Mouse (Mus musculus) limb, embryonic 12.5 days (tissue): ENCODE results near the gene Cerk. TPM values are rescaled to one million over a fixed set of nuclear protein-coding genes. Genes with fewer than 3 reads are reported as not detected.
"Not testable (repeated sequence)": the region's sequence is repeated elsewhere in the genome, so short reads cannot be mapped to it uniquely, and the experiment has no call there.

Experiments
- ATAC-seq: fragments of 200-750 bp; cut with Nextera tagmentation; 2 replicates; pipeline ENCODE4 v1.8.0; 2017; ENCODE audit warnings: low read depth, moderate TSS enrichment; ENCODE audit not compliant: insufficient number of reproducible peaks, insufficient read depth, low FRiP score, low TSS enrichment
- H3K27ac ChIP-seq: fragments of 300-500 bp; sonication (generic); 2 replicates; pipeline ENCODE4 v1.5.1; 2016; ENCODE audit warnings: mild to moderate bottlenecking, moderate library complexity
- H3K27me3 ChIP-seq: fragments of 300-500 bp; sonication (generic); 2 replicates; pipeline ENCODE4 v1.6.1; 2016; ENCODE audit warnings: mild to moderate bottlenecking, moderate library complexity
- H3K36me3 ChIP-seq: fragments of 300-500 bp; sonication (generic); 2 replicates; pipeline ENCODE4 v1.6.1; 2016; ENCODE audit warnings: mild to moderate bottlenecking, moderate library complexity
- H3K4me1 ChIP-seq: fragments of 300-500 bp; sonication (generic); replicated peaks from 2 replicates; pipeline ENCODE4 v1.6.1; 2016
- H3K4me2 ChIP-seq: fragments of 300-500 bp; sonication (generic); 2 replicates; pipeline ENCODE4 v1.6.1; 2016; ENCODE audit warnings: mild to moderate bottlenecking, moderate library complexity
- H3K4me3 ChIP-seq: fragments of 300-500 bp; sonication (generic); replicated peaks from 2 replicates; pipeline ENCODE4 v1.5.1; 2016; ENCODE audit warnings: mild to moderate bottlenecking
- H3K9ac ChIP-seq: fragments of 300-500 bp; sonication (generic); replicated peaks from 2 replicates; pipeline ENCODE4 v1.6.1; 2016; ENCODE audit warnings: mild to moderate bottlenecking, moderate library complexity
- H3K9me3 ChIP-seq: fragments of 300-500 bp; sonication (generic); 2 replicates; pipeline ENCODE4 v1.6.1; 2016; ENCODE audit warnings: mild to moderate bottlenecking, moderate library complexity
- WGBS: fragments of 180-500 bp; shearing (Covaris S2); methylation state at CpG from one replicate; pipeline ENCODE4 v1.1.7; 2016; 5-methylcytosine and 5-hydroxymethylcytosine counted together
- polyA plus RNA-seq: library from polyadenylated mRNA; unstranded; fragments of >200 nt; fragmentation: Nextera tagmentation; extraction: Ambion mirVana; gene quantifications from 2 replicates; pipeline ENCODE4 v1.2.1, GENCODE M21; 2016

Cerk gene
- polyA plus RNA-seq, 1 experiment from 2014 or later: 21.5 TPM

DNA sequence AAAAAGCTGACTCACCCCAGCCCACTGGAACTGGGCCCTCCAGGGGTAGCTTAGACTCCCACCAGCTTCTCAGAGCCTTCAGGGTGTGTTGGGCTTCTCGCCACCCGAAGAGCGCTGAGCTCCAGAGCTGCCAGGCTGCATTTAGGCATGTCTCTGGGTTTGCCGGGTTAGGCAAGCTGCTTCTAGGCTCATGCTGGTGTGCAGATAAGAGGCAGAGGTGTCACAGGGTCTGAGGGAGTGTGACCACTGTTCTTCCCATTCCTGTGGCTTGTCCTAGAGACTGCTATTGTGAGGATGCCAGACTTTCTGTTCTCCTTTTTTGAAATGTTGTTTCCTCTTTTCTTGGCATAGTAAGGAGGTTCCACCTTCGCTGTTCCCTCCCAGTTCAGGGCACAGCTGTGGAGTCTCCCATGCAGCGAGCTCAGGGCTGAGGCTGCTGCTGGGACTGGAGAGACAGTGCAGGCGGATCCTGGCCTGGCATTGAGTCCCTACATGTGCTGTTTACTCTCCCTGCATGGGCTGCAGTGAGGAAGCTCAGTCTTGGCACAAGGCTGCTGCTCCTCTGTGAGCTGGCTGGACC lies 39.1 kb upstream of the Cerk start:
- no peak overlapping the region for H3K4me2 ChIP-seq
- H3K27me3 ChIP-seq: no peaks in the 10 kb centered on the region
- H3K27ac ChIP-seq: no peak overlapping the region
- H3K9me3 ChIP-seq: peaks cover 4% of the 10 kb centered on the region; the same call in 1 of the 2 replicates
- H3K9ac ChIP-seq: no peak overlapping the region
- WGBS: 91% methylated on average over 7 of the region's 7 CpGs
- no peaks in the 10 kb centered on the region for H3K36me3 ChIP-seq
- no peak for ATAC-seq
- no peak overlapping the region for H3K4me3 ChIP-seq
- H3K4me1 ChIP-seq: peaks cover 7% of the 10 kb centered on the region; the same call in 1 of the 2 replicates

DNA sequence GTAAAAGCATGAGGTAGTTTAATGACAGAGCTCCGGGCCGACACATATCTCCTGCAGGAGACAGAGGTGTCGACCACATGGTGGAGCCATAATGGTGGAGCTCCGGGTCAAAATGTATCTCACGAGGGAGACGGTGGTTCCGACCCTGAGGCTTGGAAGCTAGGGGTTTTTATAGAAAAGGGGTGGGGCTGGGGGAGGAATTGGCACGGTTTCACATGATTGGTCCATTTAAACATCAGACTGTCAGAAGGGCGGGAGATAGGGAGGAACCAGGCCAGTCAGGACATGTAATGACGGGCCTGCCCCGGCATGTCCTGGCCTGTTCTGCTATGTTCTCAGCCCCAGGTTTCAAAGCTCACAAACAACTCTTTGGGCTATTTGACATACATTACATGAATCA lies 36.0 kb upstream of the Cerk start:
- H3K4me1 ChIP-seq, H3K9ac ChIP-seq, ATAC-seq, H3K27ac ChIP-seq, H3K36me3 ChIP-seq, H3K4me2 ChIP-seq, H3K9me3 ChIP-seq, H3K27me3 ChIP-seq, H3K4me3 ChIP-seq: not testable (repeated sequence)
- 82% methylated on average over 11 of the region's 11 CpGs for WGBS

DNA sequence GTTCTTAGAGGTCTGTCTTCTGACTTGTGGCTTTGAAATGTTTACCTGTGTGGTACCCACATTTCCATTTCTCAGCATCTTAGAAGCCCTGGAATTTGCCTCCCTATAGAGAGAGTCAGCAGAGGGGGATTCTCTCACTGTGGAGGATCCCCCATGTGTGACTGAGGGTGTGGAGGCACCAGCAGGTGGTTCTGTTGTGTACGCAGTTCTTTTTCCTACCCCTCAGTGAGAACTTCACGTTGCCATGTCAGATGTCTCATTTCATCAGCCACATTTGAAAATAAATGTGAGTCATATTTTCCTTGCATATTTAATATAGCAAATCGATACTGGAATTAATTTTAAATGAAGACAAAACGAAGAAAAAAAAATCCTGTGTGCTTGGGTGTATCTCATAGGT lies 35.4 kb upstream of the Cerk start:
- Histone ChIP-seq H3K4me3 (no peak overlapping the region), H3K4me2 (no peak overlapping the region), H3K27ac (no peak overlapping the region), H3K9ac (no peak overlapping the region), H3K4me1 (no peaks in the 10 kb centered on the region), H3K36me3 (no peaks in the 10 kb centered on the region), H3K27me3 (no peaks in the 10 kb centered on the region), H3K9me3 (peaks cover 4% of the 10 kb centered on the region; the same call in 1 of the 2 replicates)
- 81% methylated on average over 4 of the region's 4 CpGs for WGBS
- ATAC-seq: no peak

DNA sequence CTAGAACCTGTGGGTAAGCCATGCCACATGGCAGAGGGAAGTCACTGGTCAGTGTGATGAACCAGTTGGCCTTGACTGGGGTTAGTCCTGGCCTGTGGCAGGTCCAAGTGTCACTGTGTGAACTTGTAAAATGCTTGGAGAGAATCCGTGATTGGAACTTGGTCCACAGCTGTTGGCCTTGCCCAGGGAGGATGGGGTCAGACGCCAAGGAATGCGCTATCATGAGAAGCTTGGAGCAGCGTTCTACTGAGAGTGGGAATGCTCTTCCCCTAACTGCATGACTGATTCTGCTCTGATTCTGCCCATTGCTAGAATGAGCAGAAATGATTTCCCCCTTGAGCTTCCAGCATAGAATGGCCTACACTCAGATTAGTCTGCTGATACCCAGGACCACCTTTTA lies 34.8 kb upstream of the Cerk start:
- 83% methylated on average over 4 of the region's 4 CpGs for WGBS
- Histone ChIP-seq H3K4me3 (no peak overlapping the region), H3K4me2 (no peak overlapping the region), H3K36me3 (no peaks in the 10 kb centered on the region), H3K9me3 (peaks cover 4% of the 10 kb centered on the region; the same call in 1 of the 2 replicates), H3K4me1 (no peaks in the 10 kb centered on the region), H3K27ac (no peak overlapping the region), H3K27me3 (no peaks in the 10 kb centered on the region), H3K9ac (no peak overlapping the region)
- ATAC-seq: no peak

DNA sequence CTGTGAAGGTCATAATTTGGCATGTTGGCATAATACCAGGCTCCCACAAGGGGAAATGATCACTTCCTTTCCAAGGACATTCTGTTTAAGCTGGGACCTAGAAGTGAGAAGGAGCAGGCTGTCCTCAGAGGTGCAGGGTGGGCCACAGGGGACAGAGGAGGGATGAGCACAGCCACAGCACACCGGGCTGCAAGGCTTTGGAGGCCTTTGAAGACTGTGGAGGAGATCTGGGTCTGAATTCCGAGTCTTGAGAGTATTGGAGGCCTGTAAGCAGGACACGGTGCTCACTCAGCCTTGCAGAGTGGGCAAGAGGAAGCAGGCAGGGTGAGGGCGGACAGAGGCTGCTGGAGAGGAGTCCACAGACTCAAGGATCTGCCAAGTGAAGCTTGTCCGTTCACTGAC lies 34.3 kb upstream of the Cerk start:
- ATAC-seq: no peak

DNA sequence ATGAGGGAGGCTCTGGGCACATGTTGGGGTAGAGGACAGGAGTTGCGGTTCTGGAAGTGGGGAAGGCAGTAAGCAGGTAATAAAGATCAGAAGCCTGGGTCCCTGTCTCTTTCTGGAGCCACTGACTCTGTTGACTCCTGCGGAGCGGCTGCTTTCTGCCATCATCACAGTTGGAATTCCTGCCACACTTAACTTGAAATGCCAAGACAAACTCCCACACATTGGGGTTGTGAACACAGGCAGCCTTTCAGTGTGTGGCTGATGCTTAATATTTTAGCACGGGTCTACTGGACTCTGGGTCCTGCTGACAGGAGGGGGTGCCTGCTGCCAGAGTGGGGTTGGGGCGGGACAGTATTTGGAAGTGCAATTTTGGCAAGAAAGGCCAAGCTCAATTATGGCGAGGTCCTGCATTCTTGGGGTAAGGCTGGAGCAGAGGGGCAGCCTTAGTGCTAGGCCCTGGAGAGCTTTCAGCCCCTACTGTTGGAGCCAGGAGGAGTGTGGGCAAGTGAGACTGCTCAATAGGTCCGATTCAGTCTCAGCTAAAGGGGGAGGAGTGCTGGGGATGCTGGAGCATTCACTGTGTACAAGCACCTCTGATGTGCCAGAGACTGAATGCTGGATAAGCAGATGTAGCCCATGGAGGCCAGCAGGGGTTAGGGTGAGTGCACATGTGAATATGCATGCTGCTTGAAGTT lies 33.7 kb upstream of the Cerk start:
- Histone ChIP-seq H3K9ac (0 out of 2 replicates have a peak overlapping the region, but pooled peaks have one; percentile 13), H3K36me3 (no peaks in the 10 kb centered on the region), H3K4me3 (no peak overlapping the region), H3K4me2 (no peak overlapping the region), H3K4me1 (peaks cover 10% of the 10 kb centered on the region), H3K9me3 (peaks cover 4% of the 10 kb centered on the region; the same call in 1 of the 2 replicates), H3K27me3 (no peaks in the 10 kb centered on the region), H3K27ac (no peak overlapping the region)
- no peak for ATAC-seq
- 83% methylated on average over 7 of the region's 7 CpGs for WGBS

More for the DNA sequence above, 34.3 kb upstream of the Cerk start:
- H3K4me2 ChIP-seq: no peak overlapping the region
- H3K27ac ChIP-seq: no peak overlapping the region
- peaks cover 4% of the 10 kb centered on the region; the same call in 1 of the 2 replicates for H3K9me3 ChIP-seq
- H3K9ac ChIP-seq: 0 out of 2 replicates have a peak overlapping the region, but pooled peaks have one; percentile 13
- WGBS: 85% methylated on average over 5 of the region's 5 CpGs
- H3K27me3 ChIP-seq: no peaks in the 10 kb centered on the region
- H3K36me3 ChIP-seq: no peaks in the 10 kb centered on the region
- H3K4me3 ChIP-seq: no peak overlapping the region
- peaks cover 4% of the 10 kb centered on the region; the same call in 1 of the 2 replicates for H3K4me1 ChIP-seq

DNA sequence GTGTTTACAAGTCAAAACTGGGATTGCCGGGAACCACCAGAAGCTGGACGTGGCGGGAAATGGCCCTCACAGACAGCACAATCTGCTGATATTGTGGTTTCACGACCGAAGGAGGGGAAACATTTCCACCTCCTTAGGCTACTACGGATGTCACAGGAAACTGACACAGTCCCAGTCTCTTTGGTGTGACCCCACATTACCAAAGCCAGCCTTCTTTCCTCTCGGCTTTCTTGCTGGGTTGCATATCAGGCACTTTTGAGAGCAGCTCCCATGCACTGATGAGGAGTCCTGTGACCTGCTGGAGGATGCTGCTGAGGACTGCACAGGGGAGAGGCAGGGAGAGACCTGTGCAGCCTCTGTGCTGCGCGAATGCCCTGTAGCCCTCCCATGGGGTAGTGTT lies 30.7 kb upstream of the Cerk start:
- H3K9me3 ChIP-seq, H3K27me3 ChIP-seq: not testable (repeated sequence)
- 83% methylated on average over 9 of the region's 9 CpGs for WGBS

DNA sequence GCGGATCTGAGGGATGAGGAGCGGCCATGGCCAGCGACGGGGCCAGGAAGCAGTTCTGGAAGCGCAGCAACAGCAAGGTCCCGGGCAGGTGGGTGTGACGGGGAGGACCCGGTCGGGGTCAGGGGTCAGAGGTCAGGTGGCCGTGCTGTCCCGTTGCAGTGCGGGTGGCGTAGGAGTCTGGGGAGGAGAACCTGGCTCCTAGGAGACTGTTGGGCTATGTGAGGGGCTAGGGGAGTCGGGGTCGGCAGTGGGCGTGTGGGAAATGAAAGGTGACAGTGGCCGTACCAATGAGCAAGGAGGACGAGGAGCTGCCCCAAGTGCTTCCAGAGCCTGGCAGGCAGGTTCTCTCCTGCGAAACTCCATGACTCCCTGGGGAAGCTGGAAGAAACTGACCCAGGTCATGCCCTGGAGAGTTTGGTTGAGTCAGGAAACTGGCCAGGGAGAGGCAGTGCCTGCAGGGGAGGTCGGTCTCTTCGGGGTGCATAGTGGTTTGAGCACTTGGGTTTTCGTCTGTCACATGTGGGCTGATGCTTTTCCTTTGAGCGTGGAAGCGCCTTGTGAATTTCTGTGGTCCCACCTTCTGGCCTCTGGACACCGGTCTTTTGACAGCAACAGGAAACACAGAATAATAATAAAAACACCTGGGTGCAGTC lies 28.7 kb upstream of the Cerk start:
- Histone ChIP-seq H3K4me1 (peaks cover 19% of the 10 kb centered on the region), H3K36me3 (no peaks in the 10 kb centered on the region), H3K27ac (peak overlapping the region; percentile 89; the same call in 1 of the 2 replicates), H3K9ac (peak overlapping the region; percentile 77), H3K27me3 (no peaks in the 10 kb centered on the region), H3K9me3 (no peaks in the 10 kb centered on the region), H3K4me2 (peak overlapping the region; percentile 99), H3K4me3 (peak overlapping the region; percentile 75)
- WGBS: 13% methylated on average over 25 of the region's 25 CpGs
- peak; percentile 76; the same call in 1 of the 2 replicates for ATAC-seq

More for the DNA sequence above, 30.7 kb upstream of the Cerk start:
- not testable (repeated sequence) for H3K4me3 ChIP-seq, H3K4me2 ChIP-seq, H3K9ac ChIP-seq, ATAC-seq, H3K36me3 ChIP-seq, H3K27ac ChIP-seq
- peaks cover 19% of the 10 kb centered on the region for H3K4me1 ChIP-seq

DNA sequence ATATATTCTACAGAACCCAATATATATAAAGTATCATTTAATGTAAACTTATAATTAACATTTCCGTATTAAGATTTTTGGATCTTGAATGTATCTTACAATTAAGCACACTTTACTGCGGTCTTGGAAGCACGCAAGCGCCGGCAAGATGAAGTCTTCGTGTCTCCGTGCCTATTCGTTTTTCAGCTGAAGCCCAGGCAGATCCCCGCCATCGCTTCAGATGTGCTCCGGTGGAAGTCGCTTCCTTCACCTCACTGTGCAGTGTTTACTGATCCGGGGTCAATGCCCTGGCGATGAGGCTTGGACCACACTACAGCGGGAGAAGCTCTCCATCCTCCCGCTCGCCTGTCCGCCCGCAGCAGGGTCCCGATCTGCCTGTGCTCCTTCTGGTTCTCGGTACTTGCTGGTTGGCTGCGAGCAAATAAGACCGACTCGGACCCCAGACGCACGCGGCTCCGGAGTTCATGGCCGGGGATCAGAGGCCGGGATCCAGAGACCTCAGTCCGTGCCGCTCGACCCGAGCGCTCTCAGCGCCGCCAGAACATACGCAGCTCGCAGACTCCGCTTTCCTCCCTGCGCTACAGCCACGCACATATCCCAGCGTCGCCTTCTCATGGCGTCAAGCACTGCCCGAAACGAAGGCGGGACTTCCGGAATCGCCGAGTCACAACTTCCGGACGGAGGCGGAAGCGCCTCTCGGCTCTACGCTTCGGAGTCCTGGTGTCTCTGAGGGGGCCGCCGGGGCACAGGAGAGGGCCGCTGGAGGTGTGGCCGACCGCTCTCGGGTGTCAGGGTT lies 28.0 kb upstream of the Cerk start, which contains the start of gene Tbc1d22a:
TSS of gene Tbc1d22a (plus strand) at position 707 of the 796 bp plus-strand sequence.
- Histone ChIP-seq H3K27ac (peak within 1 kb of the TSS; percentile 89), H3K27me3 (no peaks in the 10 kb centered on the region), H3K4me3 (peak within 1 kb of the TSS; percentile 75), H3K9ac (peak within 1 kb of the TSS; percentile 77), H3K4me1 (peaks cover 19% of the 10 kb centered on the region), H3K9me3 (no peaks in the 10 kb centered on the region), H3K36me3 (no peaks in the 10 kb centered on the region), H3K4me2 (peak within 1 kb of the TSS; percentile 99)
- peak; percentile 84 for ATAC-seq
- WGBS: under 1% methylated on average over 64 of the region's 64 CpGs

DNA sequence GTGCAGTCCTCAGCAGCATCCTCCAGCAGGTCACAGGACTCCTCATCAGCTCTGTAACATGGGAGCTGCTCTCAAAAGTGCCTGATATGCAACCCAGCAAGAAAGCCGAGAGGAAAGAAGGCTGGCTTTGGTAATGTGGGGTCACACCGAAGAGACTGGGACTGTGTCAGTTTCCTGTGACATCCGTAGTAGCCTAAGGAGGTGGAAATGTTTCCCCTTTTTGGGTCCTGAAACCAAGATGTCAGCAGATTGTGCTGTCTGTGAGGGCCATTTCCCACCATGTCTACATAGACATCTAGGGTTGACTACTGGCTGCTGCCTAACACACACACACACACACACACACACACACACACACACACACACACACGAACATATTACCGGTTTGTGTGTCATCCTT lies 26.3 kb upstream of the Cerk start:
- H3K4me2 ChIP-seq, H3K27ac ChIP-seq, H3K27me3 ChIP-seq, H3K36me3 ChIP-seq, H3K9me3 ChIP-seq, H3K4me3 ChIP-seq, H3K9ac ChIP-seq, ATAC-seq: not testable (repeated sequence)
- WGBS: 94% methylated on average over 5 of the region's 5 CpGs
- peaks cover 19% of the 10 kb centered on the region for H3K4me1 ChIP-seq
